Mouse (Mus musculus): ENCODE results near the gene Rasa4. TPM values are rescaled to one million over a fixed set of nuclear protein-coding genes. Genes with fewer than 3 reads are reported as not detected.
"Not testable (repeated sequence)": the region's sequence is repeated elsewhere in the genome, so short reads cannot be mapped to it uniquely, and the experiment has no call there.

Rasa4 gene
- polyA plus RNA-seq, 1 experiment from 2014 or later: 2.3 TPM

GRCm38 (mm10) chr5:136045408-136045807 lies 38.3 kb upstream of the Rasa4 start:
- no peak overlapping the region for H3K9ac ChIP-seq (ENCODE audit: low read length)
- 37% methylated on average over 9 of the region's 9 CpGs for WGBS
- H3K36me3 ChIP-seq (ENCODE audit: control insufficient read depth, insufficient read depth): no peaks in the 10 kb centered on the region
- H3K4me3 ChIP-seq (ENCODE audit: low read length): no peak overlapping the region
- H3K27ac ChIP-seq (ENCODE audit: low read length): no peak overlapping the region
- H3K27me3 ChIP-seq (ENCODE audit: control insufficient read depth, insufficient read depth, low read length): no peaks in the 10 kb centered on the region
- no peak for ATAC-seq (replicated peaks; ENCODE audit: extremely low read depth, insufficient read depth, low FRiP score)
- no peaks in the 10 kb centered on the region for H3K4me1 ChIP-seq (ENCODE audit: control insufficient read depth, insufficient read depth, low read length)
- no peaks in the 10 kb centered on the region for H3K9me3 ChIP-seq (replicated peaks; ENCODE audit: control insufficient read depth, low read length)
- no peak overlapping the region for H3K4me2 ChIP-seq (ENCODE audit: low read depth, low read length)

GRCm38 (mm10) chr5:136045987-136046386 lies 37.7 kb upstream of the Rasa4 start:
- H3K4me3 ChIP-seq (ENCODE audit: low read length): no peak overlapping the region
- ATAC-seq (replicated peaks; ENCODE audit: extremely low read depth, insufficient read depth, low FRiP score): 0 out of 2 replicates have a peak, but pooled peaks have one; percentile 30
- no peaks in the 10 kb centered on the region for H3K36me3 ChIP-seq (ENCODE audit: control insufficient read depth, insufficient read depth)
- no peaks in the 10 kb centered on the region for H3K27me3 ChIP-seq (ENCODE audit: control insufficient read depth, insufficient read depth, low read length)
- H3K9ac ChIP-seq (ENCODE audit: low read length): no peak overlapping the region
- H3K9me3 ChIP-seq (replicated peaks; ENCODE audit: control insufficient read depth, low read length): no peaks in the 10 kb centered on the region
- no peak overlapping the region for H3K4me2 ChIP-seq (ENCODE audit: low read depth, low read length)
- H3K4me1 ChIP-seq (ENCODE audit: control insufficient read depth, insufficient read depth, low read length): no peaks in the 10 kb centered on the region
- H3K27ac ChIP-seq (ENCODE audit: low read length): no peak overlapping the region
- WGBS: 3% methylated on average over 10 of the region's 10 CpGs

GRCm38 (mm10) chr5:136048541-136048940 lies 35.2 kb upstream of the Rasa4 start:
- not testable (repeated sequence) for H3K4me2 ChIP-seq (ENCODE audit: low read depth, low read length); H3K36me3 ChIP-seq (ENCODE audit: control insufficient read depth, insufficient read depth); H3K4me3 ChIP-seq (ENCODE audit: low read length); H3K27me3 ChIP-seq (ENCODE audit: control insufficient read depth, insufficient read depth, low read length); H3K9me3 ChIP-seq (replicated peaks; ENCODE audit: control insufficient read depth, low read length); ATAC-seq (replicated peaks; ENCODE audit: extremely low read depth, insufficient read depth, low FRiP score); H3K9ac ChIP-seq (ENCODE audit: low read length); H3K27ac ChIP-seq (ENCODE audit: low read length)
- peaks cover 10% of the 10 kb centered on the region for H3K4me1 ChIP-seq (ENCODE audit: control insufficient read depth, insufficient read depth, low read length)

GRCm38 (mm10) chr5:136049926-136050325 lies 33.8 kb upstream of the Rasa4 start:
- no peak overlapping the region for H3K4me2 ChIP-seq (ENCODE audit: low read depth, low read length)
- no peak overlapping the region for H3K4me3 ChIP-seq (ENCODE audit: low read length)
- H3K4me1 ChIP-seq (ENCODE audit: control insufficient read depth, insufficient read depth, low read length): peaks cover 10% of the 10 kb centered on the region
- no peak overlapping the region for H3K27ac ChIP-seq (ENCODE audit: low read length)
- no peak for ATAC-seq (replicated peaks; ENCODE audit: extremely low read depth, insufficient read depth, low FRiP score)
- H3K27me3 ChIP-seq (ENCODE audit: control insufficient read depth, insufficient read depth, low read length): no peaks in the 10 kb centered on the region
- WGBS: 57% methylated on average over 6 of the region's 6 CpGs
- H3K9me3 ChIP-seq (replicated peaks; ENCODE audit: control insufficient read depth, low read length): no peaks in the 10 kb centered on the region
- no peak overlapping the region for H3K9ac ChIP-seq (ENCODE audit: low read length)
- H3K36me3 ChIP-seq (ENCODE audit: control insufficient read depth, insufficient read depth): no peaks in the 10 kb centered on the region

DNA sequence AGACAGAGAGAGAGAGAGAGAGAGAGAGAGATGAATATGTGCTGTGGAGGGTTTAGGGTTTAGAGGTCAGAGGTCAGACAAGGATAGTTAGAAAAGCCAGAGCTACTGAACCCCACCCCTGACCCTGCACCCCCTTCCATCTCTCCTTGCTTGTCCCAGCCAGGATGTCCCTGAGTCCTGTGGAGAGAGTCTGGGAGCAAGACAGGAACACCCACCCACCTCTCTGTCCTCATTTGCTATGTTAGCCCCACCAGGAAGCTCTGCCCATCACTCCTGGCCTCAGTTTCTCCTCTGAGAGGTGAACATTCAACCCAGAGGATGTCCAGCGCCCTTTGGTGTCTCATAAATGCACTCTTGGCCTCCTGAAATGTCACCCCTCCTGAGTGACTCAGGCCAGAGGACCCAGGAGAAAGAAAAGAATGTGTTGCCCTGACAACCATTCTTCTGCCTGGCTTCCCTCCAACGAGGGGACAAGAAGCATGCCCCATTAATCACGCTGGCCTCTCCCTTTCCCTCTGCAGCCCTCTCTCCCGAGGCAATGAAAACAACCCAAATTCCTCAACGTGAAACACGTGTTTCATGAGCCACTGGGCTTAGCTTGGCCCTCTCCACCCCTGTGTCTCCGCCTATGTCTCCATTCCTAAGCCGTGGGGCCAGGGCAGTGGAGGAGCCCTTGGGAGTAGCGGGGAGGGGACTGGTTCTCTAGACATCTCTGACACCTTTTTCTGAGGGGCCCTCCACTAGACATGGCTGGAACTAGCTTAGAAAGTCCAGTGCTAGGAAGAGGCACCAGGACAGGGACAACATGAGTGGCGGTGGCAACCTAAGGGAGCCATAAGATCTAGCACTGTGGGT lies 32.3 kb upstream of the Rasa4 start:
- ATAC-seq (replicated peaks; ENCODE audit: extremely low read depth, insufficient read depth, low FRiP score): peak; percentile 85
- peak overlapping the region; percentile 66 for H3K27ac ChIP-seq (ENCODE audit: low read length)
- peaks cover 10% of the 10 kb centered on the region for H3K4me1 ChIP-seq (ENCODE audit: control insufficient read depth, insufficient read depth, low read length)
- H3K36me3 ChIP-seq (ENCODE audit: control insufficient read depth, insufficient read depth): no peaks in the 10 kb centered on the region
- 16% methylated on average over 10 of the region's 10 CpGs for WGBS
- no peak overlapping the region for H3K4me3 ChIP-seq (ENCODE audit: low read length)
- 0 out of 2 replicates have a peak overlapping the region, but pooled peaks have one; percentile 9 for H3K4me2 ChIP-seq (ENCODE audit: low read depth, low read length)
- H3K9ac ChIP-seq (ENCODE audit: low read length): no peak overlapping the region
- H3K9me3 ChIP-seq (replicated peaks; ENCODE audit: control insufficient read depth, low read length): no peaks in the 10 kb centered on the region
- no peaks in the 10 kb centered on the region for H3K27me3 ChIP-seq (ENCODE audit: control insufficient read depth, insufficient read depth, low read length)

- 76% methylated on average over 8 of the region's 8 CpGs for WGBS
- Histone ChIP-seq H3K36me3 (ENCODE audit: control insufficient read depth, insufficient read depth) (no peaks in the 10 kb centered on the region), H3K9ac (ENCODE audit: low read length) (no peak overlapping the region), H3K4me2 (ENCODE audit: low read depth, low read length) (no peak overlapping the region), H3K9me3 (replicated peaks; ENCODE audit: control insufficient read depth, low read length) (no peaks in the 10 kb centered on the region), H3K27me3 (ENCODE audit: control insufficient read depth, insufficient read depth, low read length) (peaks cover 3% of the 10 kb centered on the region; the same call in 1 of the 2 replicates), H3K27ac (ENCODE audit: low read length) (no peak overlapping the region), H3K4me1 (ENCODE audit: control insufficient read depth, insufficient read depth, low read length) (peaks cover 10% of the 10 kb centered on the region), H3K4me3 (ENCODE audit: low read length) (no peak overlapping the region)
- ATAC-seq (replicated peaks; ENCODE audit: extremely low read depth, insufficient read depth, low FRiP score): no peak
Measured at GRCm38 (mm10) chr5:136052861-136053655, 30.7 kb upstream of the Rasa4 start.

DNA sequence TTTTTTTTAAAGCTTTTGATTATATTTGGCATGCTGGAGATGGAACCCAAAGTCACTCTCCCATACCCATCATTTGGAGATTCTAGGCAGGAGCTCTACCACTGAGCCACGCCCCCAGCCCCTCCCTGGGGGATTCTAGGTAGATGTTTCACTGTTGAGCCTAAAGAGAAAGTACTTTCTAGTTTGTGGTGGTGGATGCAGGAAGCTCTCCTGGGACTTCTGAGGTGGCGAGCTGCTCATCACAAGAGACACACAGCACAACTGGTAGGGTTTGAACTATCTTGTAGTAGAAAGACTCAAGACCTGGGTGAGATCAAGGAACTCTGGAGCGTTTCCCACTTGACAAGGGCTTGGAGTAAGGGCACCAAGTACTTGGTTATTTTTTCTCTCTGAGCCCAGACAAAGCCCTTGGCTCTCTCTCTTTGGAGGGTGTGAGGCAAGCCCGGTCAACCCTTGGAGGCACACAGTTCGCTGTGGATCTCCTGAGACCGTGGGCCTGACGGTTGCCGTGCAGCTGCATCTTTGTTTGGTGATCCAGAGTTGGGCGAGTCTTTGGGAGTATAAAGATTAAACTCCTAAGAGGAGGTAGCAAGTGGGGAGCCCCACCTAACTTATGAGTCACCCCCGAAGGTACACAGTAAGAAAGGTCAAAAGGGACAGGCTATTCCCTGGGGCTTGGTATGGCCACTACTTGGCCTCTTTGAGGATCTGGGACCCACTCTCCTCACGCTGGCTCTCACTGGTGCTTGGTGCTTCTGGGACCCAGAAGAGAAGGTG lies 29.2 kb upstream of the Rasa4 start, which contains the start of gene Upk3bl:
Upk3bl (plus strand) TSS at position 192 of the 777 bp plus-strand sequence.
- Histone ChIP-seq H3K27me3 (ENCODE audit: control insufficient read depth, insufficient read depth, low read length) (peaks cover 4% of the 10 kb centered on the region; the same call in 1 of the 2 replicates), H3K27ac (ENCODE audit: low read length) (no peak within 1 kb of the TSS), H3K4me3 (ENCODE audit: low read length) (no peak within 1 kb of the TSS), H3K9me3 (replicated peaks; ENCODE audit: control insufficient read depth, low read length) (no peaks in the 10 kb centered on the region), H3K4me2 (ENCODE audit: low read depth, low read length) (no peak within 1 kb of the TSS), H3K9ac (ENCODE audit: low read length) (no peak within 1 kb of the TSS), H3K4me1 (ENCODE audit: control insufficient read depth, insufficient read depth, low read length) (peaks cover 10% of the 10 kb centered on the region), H3K36me3 (ENCODE audit: control insufficient read depth, insufficient read depth) (no peaks in the 10 kb centered on the region)
- WGBS: 87% methylated on average over 11 of the region's 11 CpGs
- no peak for ATAC-seq (replicated peaks; ENCODE audit: extremely low read depth, insufficient read depth, low FRiP score)

DNA sequence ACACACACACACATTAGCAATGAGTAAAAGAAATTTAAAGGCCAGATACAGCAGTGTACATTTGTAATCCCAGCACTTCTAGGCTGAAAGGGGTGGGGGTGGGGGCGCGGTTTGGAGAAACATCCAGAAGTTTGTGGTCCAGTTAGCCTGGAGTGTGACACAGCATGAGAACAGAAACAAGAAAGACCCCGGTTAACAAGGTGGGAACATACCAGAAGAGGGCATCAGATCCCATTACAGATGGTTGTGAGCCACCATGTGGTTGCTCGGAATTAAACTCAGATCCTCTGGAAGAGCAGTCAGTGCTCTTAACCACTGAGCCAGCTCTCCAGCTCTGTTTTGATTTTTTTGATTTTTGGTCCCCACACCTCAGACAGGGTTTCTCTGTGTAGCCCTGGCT lies 27.7 kb upstream of the Rasa4 start:
- ATAC-seq (replicated peaks; ENCODE audit: extremely low read depth, insufficient read depth, low FRiP score): no peak
- Histone ChIP-seq H3K4me1 (ENCODE audit: control insufficient read depth, insufficient read depth, low read length) (peaks cover 10% of the 10 kb centered on the region), H3K4me3 (ENCODE audit: low read length) (no peak overlapping the region), H3K4me2 (ENCODE audit: low read depth, low read length) (no peak overlapping the region), H3K9me3 (replicated peaks; ENCODE audit: control insufficient read depth, low read length) (no peaks in the 10 kb centered on the region), H3K27me3 (ENCODE audit: control insufficient read depth, insufficient read depth, low read length) (peaks cover 5% of the 10 kb centered on the region), H3K27ac (ENCODE audit: low read length) (no peak overlapping the region), H3K9ac (ENCODE audit: low read length) (no peak overlapping the region), H3K36me3 (ENCODE audit: control insufficient read depth, insufficient read depth) (no peaks in the 10 kb centered on the region)
- 36% methylated on average over 4 of the region's 4 CpGs for WGBS

All from heart, embryonic 16.5 days (tissue).